Mouse (Mus musculus) R1 (cell line): ENCODE data around the gene Siglece.

Experiments
- DNase-seq: peaks from one replicate; pipeline ENCODE4 v3.0.0-alpha.2; 2018; ENCODE audit warnings: low read depth, low spot score

Gene Siglece

GRCm38 (mm10) chr7:43625794-43626422 lies 34.1 kb downstream of the Siglece start:
- no peak for DNase-seq

DNA sequence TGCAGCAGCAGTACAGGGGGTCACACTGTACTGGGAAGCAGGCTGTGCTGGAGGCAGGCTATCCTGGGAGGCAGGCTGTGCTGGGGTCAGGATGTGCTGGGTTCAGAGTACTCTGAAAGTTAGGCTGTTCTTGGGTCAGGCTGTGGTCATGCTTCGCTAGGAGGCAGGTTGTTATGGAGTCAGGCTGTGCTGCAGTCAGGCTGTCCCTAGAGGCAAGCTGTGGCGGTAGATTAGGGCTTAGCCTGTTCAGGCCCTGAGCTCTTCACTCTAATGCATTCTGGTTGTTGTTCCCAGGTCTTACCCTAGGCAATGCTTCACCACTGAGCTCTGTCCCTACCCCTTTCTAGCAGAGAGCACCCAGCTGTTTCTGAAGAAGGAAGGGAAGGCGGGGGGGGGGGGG lies 34.9 kb downstream of the Siglece start:
- DNase-seq = no peak

DNA sequence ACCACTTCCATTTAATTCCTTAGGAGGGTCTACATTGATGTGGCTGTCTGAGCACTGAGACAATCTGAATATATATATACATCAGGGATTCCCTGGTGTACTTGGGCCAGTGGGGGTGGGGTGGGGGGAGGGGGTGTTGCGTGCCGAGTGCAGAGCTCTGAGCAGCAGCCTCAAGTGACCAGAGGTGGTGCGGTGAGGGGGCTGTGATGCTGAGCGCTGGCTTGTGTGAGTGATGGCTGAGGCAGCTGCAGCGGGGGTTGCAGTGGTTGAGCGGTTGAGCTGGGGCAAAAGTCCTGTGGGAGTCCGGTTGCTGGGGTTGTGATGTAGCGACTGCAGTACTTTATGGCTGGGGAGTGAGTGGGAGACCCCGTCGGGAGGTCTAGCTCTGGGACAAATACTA lies 36.1 kb downstream of the Siglece start:
- DNase-seq = peak; percentile 52

DNA sequence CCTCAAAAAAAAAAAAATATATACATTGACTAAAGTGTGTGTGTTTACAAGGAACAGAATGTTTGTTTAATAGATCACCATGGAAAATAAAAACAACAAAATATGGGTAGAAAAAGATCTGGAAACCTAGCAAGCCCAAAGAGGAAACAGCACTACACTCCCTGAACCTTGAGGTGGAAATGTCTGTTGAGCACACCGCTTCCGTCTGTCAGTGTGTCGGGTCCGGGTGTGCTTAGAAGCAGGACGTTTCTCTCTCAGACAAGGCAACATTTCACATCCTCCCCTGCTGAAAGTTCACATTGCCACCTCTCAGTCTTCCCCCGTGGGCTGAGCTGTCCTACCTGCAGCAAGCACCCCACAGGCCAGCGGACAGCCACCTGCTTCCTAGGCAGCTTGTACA lies 37.0 kb downstream of the Siglece start:
- DNase-seq = no peak

- no peak for DNase-seq
These were observed 46.0 kb downstream of the Siglece start for GRCm38 (mm10) chr7:43613816-43614551.

DNA sequence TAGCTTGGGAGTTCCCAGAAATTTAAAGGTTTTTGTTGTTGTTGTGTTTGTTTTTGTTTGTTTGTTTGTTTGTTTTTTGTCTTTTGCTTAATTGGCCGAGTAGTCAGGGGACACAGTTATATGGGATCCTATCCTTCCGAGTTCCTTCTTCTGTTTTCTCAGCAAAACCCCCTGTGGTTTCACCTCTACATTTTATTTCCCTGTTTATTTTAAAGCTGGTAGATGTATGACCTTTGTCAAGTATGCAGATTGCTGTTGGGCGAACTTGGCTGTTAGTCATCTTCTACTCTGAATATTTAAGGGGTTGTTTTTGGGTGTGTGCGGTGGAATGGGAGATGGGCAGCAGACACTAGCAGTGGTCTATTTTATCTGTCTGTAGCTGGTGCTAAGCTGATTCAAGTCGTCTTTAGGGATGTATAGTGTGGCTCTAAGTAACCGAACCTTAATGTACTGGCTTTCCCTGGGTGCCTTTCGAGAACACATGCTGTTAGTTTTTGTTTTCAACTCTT lies 51.6 kb downstream of the Siglece start:
- peak; percentile 50 for DNase-seq

GRCm38 (mm10) chr7:43607743-43608287 lies 52.1 kb downstream of the Siglece start:
- DNase-seq = peak; percentile 96

DNA sequence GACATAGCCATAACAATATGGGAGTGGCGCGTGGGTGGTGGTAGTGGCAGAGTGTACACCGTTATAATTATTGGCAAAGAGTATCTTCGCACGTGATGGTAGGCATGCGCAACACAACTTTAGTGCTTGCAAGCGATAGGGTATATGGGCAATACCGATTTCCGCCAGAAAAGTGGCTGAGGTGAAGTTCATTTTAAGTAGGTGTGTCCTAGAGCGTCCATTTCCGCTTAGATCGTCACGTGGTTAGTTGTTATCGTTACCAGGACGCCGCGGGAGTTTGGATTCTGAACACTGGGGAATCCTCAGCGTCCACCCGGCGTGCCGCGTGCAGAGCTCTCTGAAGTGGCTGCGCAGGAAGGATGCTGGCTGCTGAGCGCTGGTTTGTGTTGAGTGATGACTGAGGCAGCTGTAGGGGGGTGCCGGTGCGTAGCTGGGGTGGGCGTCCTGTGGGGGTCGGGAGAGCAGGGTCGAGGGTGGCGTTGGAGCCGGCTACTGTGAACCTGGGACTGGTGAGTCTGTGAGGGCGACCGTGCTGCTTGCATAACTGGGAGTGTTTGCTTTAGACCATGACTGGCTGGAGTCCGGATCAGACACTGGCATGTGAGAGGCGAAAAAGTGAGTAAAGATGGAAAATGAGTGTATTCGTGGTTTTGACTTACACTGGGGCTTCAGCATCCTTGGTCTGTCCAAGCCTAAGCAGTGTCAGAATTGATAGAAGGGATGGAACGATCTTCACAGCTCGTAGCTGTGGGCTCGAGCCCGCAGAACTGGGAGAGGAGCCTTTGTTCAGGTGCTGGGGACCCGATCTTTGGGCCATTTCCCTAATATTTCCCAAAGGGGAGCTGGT lies 52.8 kb downstream of the Siglece start, which contains the start of gene Zfp819:
Zfp819 (plus strand) TSS at position 274 of the 847 bp plus-strand sequence.
- DNase-seq = peak; percentile 94

GRCm38 (mm10) chr7:43601884-43602283 lies 58.1 kb downstream of the Siglece start:
- peak; percentile 83 for DNase-seq
